Mouse (Mus musculus) lung, embryonic 16.5 days (tissue): ENCODE measurements around the gene Map7d1. TPM values are rescaled to one million over a fixed set of nuclear protein-coding genes. Genes with fewer than 3 reads are reported as not detected.

Experiments used
- ATAC-seq: fragments of 200-750 bp; cut with Nextera tagmentation; 2 replicates; pipeline ENCODE4 v1.8.0; 2017; ENCODE audit warnings: low read depth, mild to moderate bottlenecking, moderate library complexity
- H3K27ac ChIP-seq: fragments of 300-500 bp; sonication (generic); 2 replicates; pipeline ENCODE4 v1.5.1; 2014; ENCODE audit warnings: mild to moderate bottlenecking, control low read depth, low read length
- H3K27me3 ChIP-seq: fragments of 300-500 bp; sonication (generic); 2 replicates; pipeline ENCODE4 v1.6.1; 2014; ENCODE audit warnings: low read depth, low read length, mixed read lengths; ENCODE audit not compliant: control insufficient read depth, insufficient read depth
- H3K36me3 ChIP-seq: fragments of 300-500 bp; sonication (generic); 2 replicates; pipeline ENCODE4 v1.6.1; 2014; ENCODE audit warnings: low read length; ENCODE audit not compliant: control insufficient read depth, insufficient read depth
- H3K4me1 ChIP-seq: fragments of 300-500 bp; sonication (generic); replicated peaks from 2 replicates; pipeline ENCODE4 v1.6.1; 2014; ENCODE audit warnings: low read length, mixed read lengths; ENCODE audit not compliant: control insufficient read depth, insufficient read depth
- H3K4me2 ChIP-seq: fragments of 300-500 bp; sonication (generic); 2 replicates; pipeline ENCODE4 v1.6.1; 2014; ENCODE audit warnings: low read depth, low read length, control low read depth
- H3K4me3 ChIP-seq: fragments of 300-500 bp; sonication (generic); 2 replicates; pipeline ENCODE4 v1.5.1; 2014; ENCODE audit warnings: mild to moderate bottlenecking, low read length, control low read depth
- H3K9ac ChIP-seq: fragments of 300-500 bp; sonication (generic); 2 replicates; pipeline ENCODE4 v1.6.1; 2014; ENCODE audit warnings: low read length, control low read depth
- H3K9me3 ChIP-seq: fragments of 300-500 bp; sonication (generic); 2 replicates; pipeline ENCODE4 v1.6.1; 2016; ENCODE audit warnings: low read length; ENCODE audit not compliant: control insufficient read depth
- WGBS: fragments of 180-500 bp; shearing (Covaris S2); extraction: QIAGEN DNeasy Blood & Tissue Kit; methylation state at CpG from one replicate; pipeline ENCODE4 v1.1.7; 2014; 5-methylcytosine and 5-hydroxymethylcytosine counted together
- polyA plus RNA-seq: library from polyadenylated mRNA; unstranded; fragments of >200 nt; fragmentation: Nextera tagmentation; extraction: Ambion mirVana; gene quantifications from 2 replicates; pipeline ENCODE4 v1.2.1, GENCODE M21; 2015

The Map7d1 gene
- polyA plus RNA-seq, 1 experiment from 2014 or later, result 26.9 TPM

DNA sequence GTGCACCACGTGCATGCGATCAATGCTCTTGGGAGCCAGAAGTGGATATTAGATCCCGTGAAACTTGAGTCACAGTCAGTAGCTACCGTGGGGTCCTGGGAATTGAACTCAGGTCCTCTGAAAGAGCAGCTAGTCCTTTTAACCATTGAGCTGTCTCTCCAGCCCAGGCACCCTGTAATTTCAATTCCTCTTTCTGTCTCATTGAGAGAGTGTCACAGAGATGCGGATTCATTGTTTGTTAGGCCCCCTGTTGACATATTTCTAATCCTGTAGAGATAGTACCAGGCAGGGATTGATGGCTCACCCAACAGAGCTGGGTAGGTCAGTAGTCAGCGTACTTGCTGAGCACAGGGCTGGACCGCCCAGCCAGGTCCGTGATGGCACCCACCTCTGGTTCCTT, 34.2 kb upstream of the Map7d1 start:
- H3K27ac ChIP-seq, result no peak overlapping the region
- H3K27me3 ChIP-seq, result peaks cover 26% of the 10 kb centered on the region
- no peaks in the 10 kb centered on the region for H3K36me3 ChIP-seq
- H3K9me3 ChIP-seq, result peaks cover 2% of the 10 kb centered on the region; the same call in 1 of the 2 replicates
- no peak overlapping the region for H3K4me2 ChIP-seq
- H3K9ac ChIP-seq, result no peak overlapping the region
- 83% methylated on average over 8 of the region's 8 CpGs for WGBS
- no peak overlapping the region for H3K4me3 ChIP-seq
- H3K4me1 ChIP-seq, result peaks cover 11% of the 10 kb centered on the region; the same call in 1 of the 2 replicates
- no peak for ATAC-seq

- Histone ChIP-seq H3K9ac (peak overlapping the region; percentile 1; the same call in 1 of the 2 replicates), H3K27ac (no peak overlapping the region; the same call in 1 of the 2 replicates), H3K9me3 (peaks cover 2% of the 10 kb centered on the region; the same call in 1 of the 2 replicates), H3K4me2 (peak overlapping the region; percentile 38), H3K4me3 (peak overlapping the region; percentile 11), H3K36me3 (no peaks in the 10 kb centered on the region), H3K27me3 (peaks cover 26% of the 10 kb centered on the region), H3K4me1 (peaks cover 11% of the 10 kb centered on the region; the same call in 1 of the 2 replicates)
- ATAC-seq, result peak; percentile 15; the same call in 1 of the 2 replicates
- WGBS, result 38% methylated on average over 17 of the region's 17 CpGs
Measured at GRCm38 (mm10) chr4:126288085-126288666, 32.0 kb upstream of the Map7d1 start.

DNA sequence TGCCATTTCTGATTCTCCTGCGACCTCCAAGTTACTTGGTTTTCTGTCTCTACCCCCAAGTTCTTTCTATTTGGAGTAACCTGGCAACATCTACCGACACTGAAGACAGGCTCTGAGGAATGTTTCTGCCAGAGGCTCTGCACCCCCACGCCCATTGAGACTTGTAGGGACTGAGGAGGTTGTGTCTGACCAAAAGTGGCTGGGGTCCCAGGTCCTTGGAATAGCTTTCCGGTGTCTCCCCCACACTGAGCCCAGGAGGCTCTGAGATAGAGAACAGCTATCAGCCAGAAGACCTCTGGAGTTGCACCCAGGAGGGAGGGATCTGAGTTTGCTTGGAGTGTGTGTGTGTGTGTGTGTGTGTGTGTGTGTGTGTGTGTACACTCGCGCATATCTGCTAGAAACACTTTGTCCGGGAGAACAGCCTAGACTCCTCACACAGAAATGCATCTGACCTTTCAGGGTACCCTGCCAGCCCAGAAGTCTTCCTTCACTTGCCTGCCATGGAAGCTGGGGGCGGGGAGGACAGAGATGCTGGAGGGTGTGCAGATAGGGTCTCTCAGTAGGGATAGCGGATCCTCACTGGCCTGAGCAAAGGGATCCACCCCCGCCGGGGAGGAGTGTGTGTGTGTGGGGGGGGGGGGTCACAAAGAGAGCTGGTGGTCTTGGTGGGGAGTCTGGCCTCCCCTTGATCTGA, 31.3 kb upstream of the Map7d1 start:
- peak; percentile 67 for ATAC-seq
- H3K9me3 ChIP-seq, result peaks cover 2% of the 10 kb centered on the region; the same call in 1 of the 2 replicates
- no peak overlapping the region for H3K9ac ChIP-seq
- H3K4me3 ChIP-seq, result no peak overlapping the region; the same call in 1 of the 2 replicates
- no peaks in the 10 kb centered on the region for H3K36me3 ChIP-seq
- 25% methylated on average over 11 of the region's 11 CpGs for WGBS
- H3K4me1 ChIP-seq, result peaks cover 11% of the 10 kb centered on the region; the same call in 1 of the 2 replicates
- no peak overlapping the region for H3K27ac ChIP-seq
- H3K4me2 ChIP-seq, result peak overlapping the region; percentile 70
- peaks cover 26% of the 10 kb centered on the region for H3K27me3 ChIP-seq

- H3K4me2 ChIP-seq, result peak within 1 kb of the TSS; percentile 70
- 1% methylated on average over 36 of the region's 42 CpGs for WGBS
- peak within 1 kb of the TSS; percentile 63 for H3K9ac ChIP-seq
- ATAC-seq, result peak; percentile 69
- peaks cover 11% of the 10 kb centered on the region; the same call in 1 of the 2 replicates for H3K4me1 ChIP-seq
- no peaks in the 10 kb centered on the region for H3K36me3 ChIP-seq
- H3K9me3 ChIP-seq, result peaks cover 2% of the 10 kb centered on the region; the same call in 1 of the 2 replicates
- H3K27me3 ChIP-seq, result peaks cover 26% of the 10 kb centered on the region
- H3K4me3 ChIP-seq, result peak within 1 kb of the TSS; percentile 49
- no peak within 1 kb of the TSS for H3K27ac ChIP-seq
Measured at GRCm38 (mm10) chr4:126286492-126286891, 30.3 kb upstream of the Map7d1 start, which contains the start of gene Col8a2. Gene Col8a2, plus strand, starts transcription at chr4:126286793.

DNA sequence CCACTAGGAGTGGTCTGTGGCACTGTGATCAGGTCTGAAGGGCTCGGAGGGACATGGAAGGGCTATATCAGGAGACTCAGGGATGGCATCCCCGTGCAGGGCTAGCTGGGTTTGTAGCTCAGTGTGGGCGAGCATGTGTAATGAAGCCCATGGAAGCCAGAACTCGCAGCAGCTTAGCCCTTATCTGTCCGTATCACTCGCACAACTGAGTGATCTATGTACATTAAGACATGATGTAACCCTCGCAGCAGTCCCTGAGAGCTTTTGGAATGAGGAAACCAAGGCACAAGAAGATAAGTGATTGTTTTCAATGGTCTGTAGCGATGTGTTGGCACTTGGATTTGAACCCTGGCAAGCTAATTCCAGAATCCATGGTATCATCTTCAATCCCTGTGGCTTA, 27.4 kb upstream of the Map7d1 start:
- H3K9ac ChIP-seq, result no peak overlapping the region
- peaks cover 8% of the 10 kb centered on the region; the same call in 1 of the 2 replicates for H3K4me1 ChIP-seq
- H3K4me2 ChIP-seq, result no peak overlapping the region
- ATAC-seq, result no peak
- H3K27me3 ChIP-seq, result peaks cover 26% of the 10 kb centered on the region
- 74% methylated on average over 8 of the region's 8 CpGs for WGBS
- no peak overlapping the region for H3K4me3 ChIP-seq
- no peaks in the 10 kb centered on the region for H3K36me3 ChIP-seq
- no peak overlapping the region for H3K27ac ChIP-seq
- peaks cover 2% of the 10 kb centered on the region; the same call in 1 of the 2 replicates for H3K9me3 ChIP-seq

- ATAC-seq, result no peak
- Histone ChIP-seq H3K9ac (no peak overlapping the region), H3K9me3 (peaks cover 2% of the 10 kb centered on the region; the same call in 1 of the 2 replicates), H3K27me3 (peaks cover 12% of the 10 kb centered on the region), H3K27ac (no peak overlapping the region), H3K4me3 (no peak overlapping the region), H3K4me2 (no peak overlapping the region), H3K4me1 (peaks cover 4% of the 10 kb centered on the region), H3K36me3 (no peaks in the 10 kb centered on the region)
- 55% methylated on average over 9 of the region's 9 CpGs for WGBS
Measured at GRCm38 (mm10) chr4:126281706-126282105, 25.6 kb upstream of the Map7d1 start.

DNA sequence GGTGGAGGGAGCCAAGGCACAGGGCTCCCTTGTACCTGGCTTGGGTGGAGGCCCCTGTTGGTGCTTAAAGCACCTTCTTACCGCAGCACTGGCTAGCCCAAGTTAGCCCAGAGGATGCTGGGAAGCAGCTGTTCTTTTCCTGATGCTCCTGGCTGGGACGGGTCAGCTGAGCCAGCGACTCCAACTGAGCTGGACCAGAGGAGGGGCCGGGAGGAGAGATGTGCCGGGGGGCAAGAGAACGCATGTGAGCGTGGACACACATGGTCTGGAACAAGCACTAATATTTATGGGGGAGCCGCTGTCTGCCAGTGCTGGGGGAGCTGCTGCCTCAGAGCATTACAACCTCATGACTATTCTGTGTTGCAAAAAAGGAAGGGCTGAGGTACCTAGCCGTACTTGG, 22.8 kb upstream of the Map7d1 start:
- 65% methylated on average over 9 of the region's 9 CpGs for WGBS
- Histone ChIP-seq H3K4me2 (no peak overlapping the region), H3K4me3 (no peak overlapping the region), H3K27ac (no peak overlapping the region), H3K9me3 (no peaks in the 10 kb centered on the region), H3K27me3 (no peaks in the 10 kb centered on the region), H3K36me3 (peaks cover 2% of the 10 kb centered on the region), H3K9ac (no peak overlapping the region), H3K4me1 (no peaks in the 10 kb centered on the region; the same call in 1 of the 2 replicates)
- ATAC-seq, result no peak

DNA sequence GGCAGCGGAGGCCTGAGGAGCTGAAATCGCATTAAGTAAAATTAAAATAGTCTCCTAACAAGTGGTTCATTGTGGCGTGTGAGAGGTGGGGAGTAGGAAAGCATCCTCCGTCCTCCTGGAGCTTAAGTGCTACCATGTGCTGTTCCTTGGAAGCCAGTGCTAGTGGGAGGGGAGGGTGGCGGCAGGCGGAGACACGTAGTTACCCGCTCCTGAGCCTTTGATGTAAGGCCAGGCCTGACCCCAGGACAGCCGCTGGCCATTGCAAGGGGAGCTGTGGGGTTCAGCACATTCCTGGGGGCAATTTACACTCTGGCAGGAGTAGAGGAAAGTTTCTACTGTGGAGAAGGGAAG, 22.4 kb upstream of the Map7d1 start:
- WGBS, result 39% methylated on average over 9 of the region's 9 CpGs
- Histone ChIP-seq H3K27me3 (no peaks in the 10 kb centered on the region), H3K27ac (no peak overlapping the region), H3K4me3 (no peak overlapping the region), H3K9me3 (no peaks in the 10 kb centered on the region), H3K9ac (no peak overlapping the region), H3K4me2 (no peak overlapping the region), H3K4me1 (no peaks in the 10 kb centered on the region; the same call in 1 of the 2 replicates), H3K36me3 (peaks cover 7% of the 10 kb centered on the region)
- ATAC-seq, result no peak

DNA sequence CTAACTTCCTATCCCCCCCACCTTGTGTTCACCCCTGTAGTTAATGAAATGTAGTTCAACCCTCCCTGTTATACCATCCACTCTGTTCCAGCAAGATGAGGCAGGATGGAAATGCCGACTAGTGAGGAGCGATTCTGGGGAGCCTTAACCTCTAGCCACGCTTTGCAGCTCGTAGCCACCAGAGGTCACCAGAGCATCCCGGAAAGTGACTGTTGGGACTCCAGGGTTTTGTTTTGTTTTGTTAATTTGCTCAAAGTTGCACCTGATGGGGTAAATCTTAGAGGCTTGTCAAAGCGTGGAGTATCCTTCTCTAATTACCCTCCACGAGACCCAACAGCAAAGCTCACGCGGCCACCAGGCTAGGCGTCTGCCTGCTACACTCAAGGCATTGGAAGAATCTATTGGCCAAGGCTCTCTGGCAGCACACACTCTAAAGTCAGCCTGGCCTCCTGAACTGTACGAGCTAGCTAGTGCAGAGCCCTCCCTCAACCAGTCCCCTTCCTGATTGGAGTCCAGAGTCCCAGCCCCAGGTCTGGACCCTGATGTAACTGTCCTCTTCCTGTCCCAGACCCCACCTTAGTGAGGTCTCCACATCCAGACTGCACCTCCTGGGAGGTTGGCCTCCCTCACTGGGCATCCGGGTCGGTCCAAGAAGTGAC, 21.9 kb upstream of the Map7d1 start:
- 10% methylated on average over 13 of the region's 13 CpGs for WGBS
- Histone ChIP-seq H3K27ac (no peak overlapping the region), H3K4me2 (peak overlapping the region; percentile 15; the same call in 1 of the 2 replicates), H3K9me3 (no peaks in the 10 kb centered on the region), H3K27me3 (no peaks in the 10 kb centered on the region), H3K4me1 (no peaks in the 10 kb centered on the region; the same call in 1 of the 2 replicates), H3K36me3 (peaks cover 9% of the 10 kb centered on the region), H3K4me3 (no peak overlapping the region), H3K9ac (no peak overlapping the region)
- ATAC-seq, result peak; percentile 66
